Mouse (Mus musculus) myocyte (in vitro differentiated cells): Measurements from ENCODE around the gene Pkm.

ENCODE experiments used
- CEBPB ChIP-seq: IDR thresholded peaks from 2 replicates; pipeline ENCODE4 v1.6.1; 2011; ENCODE audit warnings: mild to moderate bottlenecking, moderate library complexity; ENCODE audit not compliant: poor library complexity, insufficient read depth, severe bottlenecking
- E2F4 ChIP-seq: IDR thresholded peaks from one replicate; pipeline ENCODE4 v1.6.1; 2011; ENCODE audit warnings: mild to moderate bottlenecking, control low read depth, moderate library complexity; ENCODE audit not compliant: insufficient read depth
- MAX ChIP-seq: IDR thresholded peaks from one replicate; pipeline ENCODE4 v1.6.1; 2011; ENCODE audit warnings: low read depth, mild to moderate bottlenecking, control low read depth
- MYOD1 ChIP-seq, 3 experiments: IDR thresholded peaks; one replicate each; pipeline ENCODE4 v1.6.1; 2011; ENCODE audit warnings: control low read depth in 2 of 3, low read depth in 2 of 3, mild to moderate bottlenecking in 2 of 3, moderate library complexity in 1 of 3; ENCODE audit not compliant: insufficient read length in 2 of 3, control insufficient read depth in 1 of 3
- MYOG ChIP-seq, 3 experiments: IDR thresholded peaks; one replicate each; pipeline ENCODE4 v1.6.1; 2011; ENCODE audit warnings: control low read depth in 2 of 3, low read depth in 2 of 3, mild to moderate bottlenecking in 2 of 3; ENCODE audit not compliant: insufficient read length in 2 of 3, control insufficient read depth in 1 of 3, insufficient read depth in 1 of 3
- POLR2A ChIP-seq: IDR thresholded peaks from one replicate; pipeline ENCODE4 v1.6.1; 2011; ENCODE audit warnings: low read depth, mild to moderate bottlenecking, control low read depth, moderate library complexity; ENCODE audit not compliant: insufficient read length
- POLR2AphosphoS2 ChIP-seq: IDR thresholded peaks from one replicate; pipeline ENCODE4 v1.6.1; 2011; ENCODE audit warnings: low read depth, control low read depth; ENCODE audit not compliant: insufficient read length
- REST ChIP-seq: IDR thresholded peaks from one replicate; pipeline ENCODE4 v1.6.1; 2011; ENCODE audit warnings: mild to moderate bottlenecking, control low read depth, moderate library complexity; ENCODE audit not compliant: insufficient read depth, insufficient read length
- SRF ChIP-seq: IDR thresholded peaks from one replicate; pipeline ENCODE4 v1.6.1; 2011; ENCODE audit warnings: low read depth; ENCODE audit not compliant: control insufficient read depth, insufficient read length
- TCF12 ChIP-seq: IDR thresholded peaks from one replicate; pipeline ENCODE4 v1.6.1; 2011; ENCODE audit warnings: mild to moderate bottlenecking, control low read depth; ENCODE audit not compliant: poor library complexity, insufficient read depth, severe bottlenecking
- TCF3 ChIP-seq: IDR thresholded peaks from one replicate; pipeline ENCODE4 v1.6.1; 2011; ENCODE audit warnings: low read depth, control low read depth; ENCODE audit not compliant: insufficient read length
- USF1 ChIP-seq: IDR thresholded peaks from one replicate; pipeline ENCODE4 v1.6.1; 2011; ENCODE audit warnings: low read depth, mild to moderate bottlenecking, control low read depth, moderate library complexity

DNA sequence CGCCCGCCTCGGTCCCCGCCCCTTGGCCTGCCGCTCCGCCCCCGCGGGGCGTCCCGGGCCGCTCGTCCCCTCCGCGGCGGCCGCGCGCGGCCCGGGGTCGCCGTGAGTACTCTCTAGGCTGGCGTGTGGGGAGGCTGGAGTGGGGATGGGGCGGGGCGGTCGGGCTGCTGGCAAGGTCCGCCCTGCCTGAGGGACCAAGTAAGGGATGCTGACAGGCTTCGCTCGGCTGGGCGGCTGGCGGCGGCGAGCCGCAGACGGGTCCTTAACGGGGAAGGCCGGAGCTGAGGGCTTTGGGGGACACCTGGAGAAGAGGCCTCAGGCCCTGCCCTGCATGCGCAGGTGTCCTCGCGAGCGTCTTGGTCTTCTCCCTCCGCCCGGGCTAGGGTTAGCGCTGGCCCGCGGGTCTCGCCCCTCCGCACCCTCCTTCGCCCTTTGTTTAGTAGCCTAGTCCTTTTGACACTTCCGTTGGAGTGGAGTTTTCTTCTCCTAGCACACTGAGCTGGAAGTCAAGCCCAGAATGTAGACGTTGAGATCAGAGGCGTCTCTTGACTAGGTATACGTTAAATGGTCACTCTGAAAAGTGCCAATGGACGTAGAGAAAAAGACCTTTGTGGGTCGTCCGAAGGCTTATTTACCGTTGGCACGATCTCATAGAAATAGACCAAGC is 38.7 kb upstream of the Pkm start:
- TF ChIP-seq POLR2A (peak; percentile 64), CEBPB (no peak), POLR2AphosphoS2 (no peak), TCF12 (no peak), MYOG (IDR thresholded peaks at IDR 0.05; ENCODE audit: control insufficient read depth in 1 of 3, insufficient read depth in 1 of 3, insufficient read length in 2 of 3, low read depth in 2 of 3) (no peak), REST (no peak), E2F4 (no peak), MYOD1 (IDR thresholded peaks at IDR 0.05; ENCODE audit: control insufficient read depth in 1 of 3, insufficient read length in 2 of 3, low read depth in 2 of 3) (no peak), TCF3 (no peak), USF1 (no peak), SRF (no peak), MAX (no peak)
